Mouse (Mus musculus): Measurements from ENCODE around the gene Nfkb2. TPM values are rescaled to one million over a fixed set of nuclear protein-coding genes. Genes with fewer than 3 reads are reported as not detected.
A peak's percentile ranks its signal among the peaks of the same experiment; 100 is the strongest.

Gene Nfkb2
- polyA plus RNA-seq, 1 experiment from 2014 or later, result 1.9 TPM

GRCm38 (mm10) chr19:46338331-46338936, 34.3 kb downstream of the Nfkb2 start, which contains the start of gene Cuedc2:
Cuedc2 (minus strand) TSS chr19:46338702.
- WGBS, result under 1% methylated on average over 31 of the region's 31 CpGs
- H3K9ac ChIP-seq (replicated peaks), result peak within 1 kb of the TSS; percentile 81
- H3K27ac ChIP-seq (replicated peaks), result peak within 1 kb of the TSS; percentile 67
- no peaks in the 10 kb centered on the region for H3K9me3 ChIP-seq
- no peaks in the 10 kb centered on the region for H3K36me3 ChIP-seq
- no peaks in the 10 kb centered on the region for H3K27me3 ChIP-seq
- peak; percentile 88 for ATAC-seq (replicated peaks)
- peak within 1 kb of the TSS; percentile 82 for H3K4me2 ChIP-seq (replicated peaks)
- H3K4me3 ChIP-seq, result peak within 1 kb of the TSS; percentile 56
- H3K4me1 ChIP-seq, result peaks cover 29% of the 10 kb centered on the region

GRCm38 (mm10) chr19:46338942-46339286, 34.8 kb downstream of the Nfkb2 start:
- no peak; the same call in 1 of the 2 replicates for ATAC-seq (replicated peaks)
- Histone ChIP-seq H3K36me3 (no peaks in the 10 kb centered on the region), H3K4me3 (peak overlapping the region; percentile 56), H3K9me3 (no peaks in the 10 kb centered on the region), H3K9ac (replicated peaks) (peak overlapping the region; percentile 20; the same call in 1 of the 2 replicates), H3K27me3 (no peaks in the 10 kb centered on the region), H3K4me1 (peaks cover 29% of the 10 kb centered on the region), H3K27ac (replicated peaks) (peak overlapping the region; percentile 67), H3K4me2 (replicated peaks) (peak overlapping the region; percentile 82)
- 48% methylated on average over 6 of the region's 6 CpGs for WGBS

- Histone ChIP-seq H3K27me3 (no peaks in the 10 kb centered on the region), H3K36me3 (no peaks in the 10 kb centered on the region), H3K27ac (replicated peaks) (peak overlapping the region; percentile 67), H3K9me3 (no peaks in the 10 kb centered on the region), H3K4me2 (replicated peaks) (peak overlapping the region; percentile 82), H3K9ac (replicated peaks) (0 out of 2 replicates have a peak overlapping the region, but pooled peaks have one; percentile 20), H3K4me1 (peaks cover 29% of the 10 kb centered on the region), H3K4me3 (peak overlapping the region; percentile 56)
- 47% methylated on average over 7 of the region's 7 CpGs for WGBS
- ATAC-seq (replicated peaks), result peak; percentile 36
Measured at GRCm38 (mm10) chr19:46339287-46339971, 35.3 kb downstream of the Nfkb2 start.

- H3K9ac ChIP-seq (replicated peaks), result no peak overlapping the region
- H3K4me3 ChIP-seq, result no peak overlapping the region
- H3K4me1 ChIP-seq, result peaks cover 20% of the 10 kb centered on the region
- no peaks in the 10 kb centered on the region for H3K9me3 ChIP-seq
- H3K27me3 ChIP-seq, result 0 out of 2 replicates have a peak, but pooled peaks cover 4% of the 10 kb centered on the region
- WGBS, result 24% methylated on average over 7 of the region's 7 CpGs
- H3K36me3 ChIP-seq, result no peaks in the 10 kb centered on the region
- no peak overlapping the region for H3K4me2 ChIP-seq (replicated peaks)
- ATAC-seq (replicated peaks), result no peak
- no peak overlapping the region for H3K27ac ChIP-seq (replicated peaks)
Measured at GRCm38 (mm10) chr19:46344710-46345419, 40.7 kb downstream of the Nfkb2 start.

GRCm38 (mm10) chr19:46347146-46347545, 43.0 kb downstream of the Nfkb2 start:
- no peak overlapping the region for H3K4me2 ChIP-seq (replicated peaks)
- H3K4me1 ChIP-seq, result peaks cover 24% of the 10 kb centered on the region
- H3K36me3 ChIP-seq, result no peaks in the 10 kb centered on the region
- 0 out of 2 replicates have a peak, but pooled peaks cover 7% of the 10 kb centered on the region for H3K27me3 ChIP-seq
- H3K27ac ChIP-seq (replicated peaks), result no peak overlapping the region
- H3K9ac ChIP-seq (replicated peaks), result no peak overlapping the region
- 95% methylated on average over 1 of the region's 1 CpGs for WGBS
- ATAC-seq (replicated peaks), result no peak
- H3K4me3 ChIP-seq, result no peak overlapping the region
- H3K9me3 ChIP-seq, result no peaks in the 10 kb centered on the region

GRCm38 (mm10) chr19:46347936-46348668, 44.0 kb downstream of the Nfkb2 start:
- Histone ChIP-seq H3K36me3 (no peaks in the 10 kb centered on the region), H3K4me1 (peaks cover 24% of the 10 kb centered on the region), H3K9ac (replicated peaks) (peak overlapping the region; percentile 92), H3K4me2 (replicated peaks) (peak overlapping the region; percentile 90), H3K27ac (replicated peaks) (peak overlapping the region; percentile 93), H3K9me3 (no peaks in the 10 kb centered on the region), H3K27me3 (0 out of 2 replicates have a peak, but pooled peaks cover 7% of the 10 kb centered on the region), H3K4me3 (peak overlapping the region; percentile 75)
- no peak for ATAC-seq (replicated peaks)
- 28% methylated on average over 14 of the region's 14 CpGs for WGBS

- peak overlapping the region; percentile 75 for H3K4me3 ChIP-seq
- ATAC-seq (replicated peaks), result peak; percentile 94
- peak overlapping the region; percentile 90 for H3K4me2 ChIP-seq (replicated peaks)
- no peaks in the 10 kb centered on the region for H3K36me3 ChIP-seq
- 0 out of 2 replicates have a peak, but pooled peaks cover 7% of the 10 kb centered on the region for H3K27me3 ChIP-seq
- H3K4me1 ChIP-seq, result peaks cover 24% of the 10 kb centered on the region
- WGBS, result under 1% methylated on average over 78 of the region's 78 CpGs
- no peaks in the 10 kb centered on the region for H3K9me3 ChIP-seq
- H3K9ac ChIP-seq (replicated peaks), result peak overlapping the region; percentile 92
- H3K27ac ChIP-seq (replicated peaks), result peak overlapping the region; percentile 93
Measured at GRCm38 (mm10) chr19:46348761-46349458, 44.8 kb downstream of the Nfkb2 start.

GRCm38 (mm10) chr19:46349550-46349949, 45.4 kb downstream of the Nfkb2 start:
- Histone ChIP-seq H3K36me3 (no peaks in the 10 kb centered on the region), H3K27me3 (0 out of 2 replicates have a peak, but pooled peaks cover 7% of the 10 kb centered on the region), H3K4me3 (peak overlapping the region; percentile 75), H3K4me2 (replicated peaks) (peak overlapping the region; percentile 90), H3K9ac (replicated peaks) (peak overlapping the region; percentile 92), H3K4me1 (peaks cover 22% of the 10 kb centered on the region), H3K9me3 (no peaks in the 10 kb centered on the region), H3K27ac (replicated peaks) (peak overlapping the region; percentile 93; the same call in 1 of the 2 replicates)
- peak; percentile 20; the same call in 1 of the 2 replicates for ATAC-seq (replicated peaks)
- 28% methylated on average over 6 of the region's 6 CpGs for WGBS

- peak within 1 kb of the TSS; percentile 93 for H3K27ac ChIP-seq (replicated peaks)
- H3K4me3 ChIP-seq, result peak within 1 kb of the TSS; percentile 75
- H3K36me3 ChIP-seq, result no peaks in the 10 kb centered on the region
- 0 out of 2 replicates have a peak, but pooled peaks cover 7% of the 10 kb centered on the region for H3K27me3 ChIP-seq
- H3K9ac ChIP-seq (replicated peaks), result peak within 1 kb of the TSS; percentile 92
- H3K9me3 ChIP-seq, result no peaks in the 10 kb centered on the region
- WGBS, result 50% methylated on average over 10 of the region's 10 CpGs
- peaks cover 19% of the 10 kb centered on the region for H3K4me1 ChIP-seq
- peak within 1 kb of the TSS; percentile 90 for H3K4me2 ChIP-seq (replicated peaks)
- ATAC-seq (replicated peaks), result no peak
Measured at GRCm38 (mm10) chr19:46350168-46350932, 46.2 kb downstream of the Nfkb2 start, which contains the start of gene 2310034G01Rik. 2310034G01Rik (minus strand) TSS chr19:46350302.

- peak; percentile 95 for ATAC-seq (replicated peaks)
- H3K9ac ChIP-seq (replicated peaks), result peak overlapping the region; percentile 62
- under 1% methylated on average over 29 of the region's 29 CpGs for WGBS
- H3K4me3 ChIP-seq, result peak overlapping the region; percentile 54
- H3K9me3 ChIP-seq, result no peaks in the 10 kb centered on the region
- H3K27me3 ChIP-seq, result no peaks in the 10 kb centered on the region
- H3K36me3 ChIP-seq, result no peaks in the 10 kb centered on the region
- peaks cover 9% of the 10 kb centered on the region for H3K4me1 ChIP-seq
- H3K4me2 ChIP-seq (replicated peaks), result peak overlapping the region; percentile 67
- no peak overlapping the region for H3K27ac ChIP-seq (replicated peaks)
Measured at GRCm38 (mm10) chr19:46356701-46357138, 52.6 kb downstream of the Nfkb2 start.
